9 mouse cellular contexts compared by ENCODE assay signal in the genomic region with DNA sequence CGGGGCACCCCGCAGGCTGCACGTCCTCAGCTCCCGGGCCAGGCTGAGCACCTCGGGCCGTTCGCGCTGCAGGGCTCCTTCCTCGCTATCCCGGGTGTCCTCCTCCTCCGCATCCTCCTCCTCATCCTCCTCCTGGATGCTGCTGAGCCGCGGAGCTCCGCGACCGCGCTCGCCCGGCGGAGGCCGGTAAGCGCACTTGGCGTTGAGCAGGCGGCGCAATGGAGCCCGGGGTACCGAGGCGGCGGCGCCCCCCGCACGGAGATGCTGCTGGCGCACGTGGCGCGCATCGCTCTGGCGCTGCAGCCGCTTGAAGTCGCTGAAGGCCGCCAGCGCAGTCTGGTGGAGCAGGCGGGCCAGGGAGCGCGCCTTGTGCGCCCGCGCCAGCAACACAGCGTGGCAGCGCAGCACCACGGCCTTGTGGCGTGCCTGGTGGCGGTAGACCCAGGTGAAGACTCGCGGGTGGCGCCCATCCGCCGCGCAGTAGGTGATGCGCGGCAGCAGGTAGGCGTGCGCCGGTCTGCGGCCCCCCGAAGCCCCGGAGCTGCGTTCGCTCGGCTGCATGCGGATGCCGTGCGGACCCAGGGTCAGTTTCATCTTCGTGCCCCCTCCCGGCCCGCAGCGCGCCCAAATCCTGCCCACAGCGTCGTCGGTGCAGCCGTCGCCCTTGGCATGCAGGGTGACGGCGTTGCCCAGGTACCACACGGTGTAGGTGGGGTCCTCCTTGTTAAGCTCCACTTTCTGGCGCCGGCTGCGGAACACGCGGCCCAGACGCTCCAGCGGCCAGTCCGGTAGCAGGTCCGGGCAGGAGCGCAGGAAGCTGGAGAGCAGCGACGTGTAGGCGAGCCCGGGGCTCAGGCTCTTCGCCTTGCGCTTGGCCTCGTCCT. TPM values are rescaled to one million over a fixed set of nuclear protein-coding genes. Genes with fewer than 3 reads are reported as not detected.
DNase-seq lines count a peak whose midpoint lies in the region; ATAC-seq and TF ChIP-seq lines count a peak whose summit lies in the region.
"Had no signal": no experiment of that assay in that cellular context is flagged by ENCODE, and none has a peak within 500 bp of the region (broad histone marks: within the 10 kb centered on the region; RNA-seq: fewer than 3 reads in every experiment).

No protein-coding gene starts in this region.

- no peak overlapping the region for H3K27ac ChIP-seq in gastrocnemius, adult 2 months
- H3K27ac ChIP-seq in ES-E14 (ENCODE audit: insufficient read depth, low read depth, low read length, poor library complexity, severe bottlenecking), result no peak overlapping the region
- H3K27ac ChIP-seq in forebrain, embryonic 11.5 days (ENCODE audit: low read depth, low read length), result no peak overlapping the region
- H3K27ac ChIP-seq in midbrain, postnatal 0 days (ENCODE audit: low read depth, low read length), result peak overlapping the region; percentile 57; the same call in 1 of the 2 replicates

- WGBS in forebrain, embryonic 11.5 days, result under 1% methylated on average over 98 of the region's 103 CpGs
- 2% methylated on average over 74 of the region's 103 CpGs for WGBS in midbrain, postnatal 0 days

- DNase-seq in gastrocnemius, adult 2 months, result no peak
- no peak for DNase-seq in gastrocnemius, postnatal 10 days
- DNase-seq in ES-E14 (ENCODE audit: low read depth, low spot score), result no peak
- no peak for DNase-seq in forebrain, embryonic 11.5 days (ENCODE audit: low spot score)
- DNase-seq in layer of hippocampus, adult 18-20 months (ENCODE audit: low spot score in 2 of 2), result peak; percentile 58 to 72
- DNase-seq in midbrain, postnatal 0 days (ENCODE audit: low spot score), result peak; percentile 47
- DNase-seq in urinary bladder, adult 2 months (ENCODE audit: low spot score), result no peak

- in situ Hi-C loops in ES-E14 (cut with MboI; ENCODE audit: low sequenced_read_pairs in 2 of 2, unreplicated experiment in 2 of 2), result no loop called here

- peak overlapping the region; percentile 45 for H3K4me2 ChIP-seq in forebrain, embryonic 11.5 days (ENCODE audit: low read depth, low read length, severe bottlenecking)
- H3K4me2 ChIP-seq in midbrain, postnatal 0 days (ENCODE audit: low read depth, low read length, poor library complexity, severe bottlenecking), result peak overlapping the region; percentile 86

- H3K4me1 ChIP-seq in ES-E14 (ENCODE audit: control insufficient read depth in 2 of 2, insufficient read depth in 2 of 2, low read length in 2 of 2, poor library complexity in 1 of 2), result no peaks in the 10 kb centered on the region
- peaks cover 10% of the 10 kb centered on the region for H3K4me1 ChIP-seq in forebrain, embryonic 11.5 days (replicated peaks; ENCODE audit: control insufficient read depth, insufficient read depth, low read length)
- no peaks in the 10 kb centered on the region; the same call in 1 of the 2 replicates for H3K4me1 ChIP-seq in midbrain, postnatal 0 days (ENCODE audit: insufficient read depth, low read length)

- no peak for TF ChIP-seq CTCF in gastrocnemius, adult 2 months (IDR thresholded peaks at IDR 0.05)
- 0 out of 2 replicates have a peak, but pooled peaks have one; percentile 7 for TF ChIP-seq CTCF in midbrain, postnatal 0 days (IDR thresholded peaks at IDR 0.05)

- no peak for ATAC-seq in forebrain, embryonic 11.5 days (replicated peaks; ENCODE audit: low FRiP score)
- peak; percentile 53 for ATAC-seq in midbrain, postnatal 0 days (ENCODE audit: low FRiP score)
- no peak for ATAC-seq in monocyte, adult 5-6 weeks (replicated peaks; ENCODE audit: insufficient number of reproducible peaks, low FRiP score, low TSS enrichment, poor library complexity, severe bottlenecking)

- H3K36me3 ChIP-seq in ES-E14 (ENCODE audit: control insufficient read depth, insufficient read depth, low read length, poor library complexity, severe bottlenecking), result no peaks in the 10 kb centered on the region
- no peaks in the 10 kb centered on the region for H3K36me3 ChIP-seq in forebrain, embryonic 11.5 days (ENCODE audit: control insufficient read depth, insufficient read depth, low read length)
- H3K36me3 ChIP-seq in midbrain, postnatal 0 days (ENCODE audit: insufficient read depth, low read length), result no peaks in the 10 kb centered on the region

- peaks cover 52% of the 10 kb centered on the region for H3K27me3 ChIP-seq in forebrain, embryonic 11.5 days (ENCODE audit: control insufficient read depth, insufficient read depth, low read length)
- H3K27me3 ChIP-seq in midbrain, postnatal 0 days (ENCODE audit: insufficient read depth, low read length), result peaks cover 35% of the 10 kb centered on the region

- peak overlapping the region; percentile 48 for H3K9ac ChIP-seq in ES-E14 (ENCODE audit: insufficient read depth, low read depth, low read length, poor library complexity, severe bottlenecking)
- H3K9ac ChIP-seq in forebrain, embryonic 11.5 days (ENCODE audit: low read length), result no peak overlapping the region
- H3K9ac ChIP-seq in midbrain, postnatal 0 days (replicated peaks; ENCODE audit: low read length, poor library complexity, severe bottlenecking), result peak overlapping the region; percentile 73

- no peaks in the 10 kb centered on the region for H3K9me3 ChIP-seq in ES-E14 (ENCODE audit: control insufficient read depth, insufficient read depth, low read depth, low read length)
- no peaks in the 10 kb centered on the region for H3K9me3 ChIP-seq in forebrain, embryonic 11.5 days (ENCODE audit: control insufficient read depth, low read length)
- no peaks in the 10 kb centered on the region for H3K9me3 ChIP-seq in midbrain, postnatal 0 days (ENCODE audit: low read length)

- intact Hi-C loops in gastrocnemius, adult 2 months (cut with DNase I), result no loop called here

- peak overlapping the region; percentile 63 for H3K4me3 ChIP-seq in gastrocnemius, adult 2 months
- peak overlapping the region; percentile 35 to 68; a peak in 3 of 4 replicates for H3K4me3 ChIP-seq in ES-E14 (ENCODE audit: insufficient read depth in 1 of 2, low read depth in 1 of 2, low read length in 2 of 2, poor library complexity in 1 of 2, severe bottlenecking in 1 of 2)
- H3K4me3 ChIP-seq in forebrain, embryonic 11.5 days (ENCODE audit: low read depth, low read length), result peak overlapping the region; percentile 24
- peak overlapping the region; percentile 60 for H3K4me3 ChIP-seq in midbrain, postnatal 0 days (ENCODE audit: low read depth, low read length)

TF ChIP-seq in ES-E14, 5 proteins besides CTCF, POLR2A, EP300 and RAD21:
- no peak for TF ChIP-seq ZNF384 (IDR thresholded peaks at IDR 0.05; ENCODE audit: low read depth, low read length)
- TF ChIP-seq CHD2 (IDR thresholded peaks at IDR 0.05; ENCODE audit: low read depth, low read length), result no peak
- no peak for TF ChIP-seq HCFC1 (IDR thresholded peaks at IDR 0.05; ENCODE audit: borderline replicate concordance, insufficient read depth, low read length)
- TF ChIP-seq ZC3H11A (IDR thresholded peaks at IDR 0.05; ENCODE audit: borderline replicate concordance, low read depth, low read length), result no peak
- no peak for TF ChIP-seq MAFK (IDR thresholded peaks at IDR 0.05; ENCODE audit: insufficient read depth, low read depth, low read length)
TF ChIP-seq in ES-E14: peak in this region for 0.

RNA-seq across cellular contexts. Expression of gene Fam43b, which starts 1.0 kb away (rescaled TPM):
- not detected for total RNA-seq in gastrocnemius, adult 2 months (2021)
- total RNA-seq in gastrocnemius, postnatal 10 days (2021), result under 1 TPM in 1 of 2 experiments, not detected in 1; 0.11 TPM
- total RNA-seq in ES-E14 (2012; rRNA removed), result 0.69 and 0.89 TPM in 2 replicates
- polyA plus RNA-seq in forebrain, embryonic 11.5 days (2014; fragmentation: Nextera tagmentation; extraction: Ambion mirVana), result not detected in 2 replicates
- 10 to 100 TPM; 31.8 to 34.3 TPM for total RNA-seq in layer of hippocampus, adult 18-20 months (2021)
- 18.7 and 24.0 TPM in 2 replicates for total RNA-seq in midbrain, postnatal 0 days (2014; rRNA removed)
- 20.1 and 21.6 TPM in 2 replicates for polyA plus RNA-seq in midbrain, postnatal 0 days (2015; fragmentation: Nextera tagmentation; extraction: Ambion mirVana)
- not detected in 3 replicates for total RNA-seq in monocyte, adult 5-6 weeks (2017)
- 0.04 TPM in 1 of 2 replicates, not detected in the other for polyA plus RNA-seq in urinary bladder, adult 2 months (2012; rRNA removed)
- total RNA-seq: CH12.LX had no signal

RNA-seq across cellular contexts. Expression of gene Cda, which starts 27.5 kb away (rescaled TPM):
- total RNA-seq in gastrocnemius, adult 2 months (2021), result 1 to 10 TPM in 1 of 2 experiments, under 1 TPM in 1; 0.56 to 1.2 TPM
- 1 to 10 TPM; 2.5 to 2.8 TPM for total RNA-seq in gastrocnemius, postnatal 10 days (2021)
- total RNA-seq in ES-E14 (2012; rRNA removed), result 1.9 and 3.1 TPM in 2 replicates
- polyA plus RNA-seq in forebrain, embryonic 11.5 days (2014; fragmentation: Nextera tagmentation; extraction: Ambion mirVana), result 1.9 and 2.2 TPM in 2 replicates
- 1 to 10 TPM; 1.7 to 2.4 TPM for total RNA-seq in layer of hippocampus, adult 18-20 months (2021)
- 9.1 and 9.6 TPM in 2 replicates for total RNA-seq in midbrain, postnatal 0 days (2014; rRNA removed)
- 9.2 and 12.2 TPM in 2 replicates for polyA plus RNA-seq in midbrain, postnatal 0 days (2015; fragmentation: Nextera tagmentation; extraction: Ambion mirVana)
- total RNA-seq in monocyte, adult 5-6 weeks (2017), result not detected in 3 replicates
- 3.3 and 4.1 TPM in 2 replicates for polyA plus RNA-seq in urinary bladder, adult 2 months (2012; rRNA removed)
- total RNA-seq: CH12.LX had no signal

RNA-seq across cellular contexts. Expression of gene Mul1, which starts 39.1 kb away (rescaled TPM):
- 10 to 100 TPM; 37.5 to 45.5 TPM for total RNA-seq in gastrocnemius, adult 2 months (2021)
- total RNA-seq in gastrocnemius, postnatal 10 days (2021), result 10 to 100 TPM; 32.3 to 35.7 TPM
- total RNA-seq in ES-E14 (2012; rRNA removed), result 58.4 and 62.3 TPM in 2 replicates
- polyA plus RNA-seq in forebrain, embryonic 11.5 days (2014; fragmentation: Nextera tagmentation; extraction: Ambion mirVana), result 18.6 and 21.1 TPM in 2 replicates
- total RNA-seq in layer of hippocampus, adult 18-20 months (2021), result 10 to 100 TPM; 67.3 to 68.5 TPM
- total RNA-seq in midbrain, postnatal 0 days (2014; rRNA removed), result 32.6 and 35.2 TPM in 2 replicates
- polyA plus RNA-seq in midbrain, postnatal 0 days (2015; fragmentation: Nextera tagmentation; extraction: Ambion mirVana), result 17.6 and 19.2 TPM in 2 replicates
- total RNA-seq in monocyte, adult 5-6 weeks (2017), result 10.8 to 12.0 TPM (median 11.9 TPM) in 3 replicates
- polyA plus RNA-seq in urinary bladder, adult 2 months (2012; rRNA removed), result 12.9 and 17.8 TPM in 2 replicates

RNA-seq across cellular contexts. Expression of gene Camk2n1, which starts 58.8 kb away (rescaled TPM):
- 1 to 10 TPM; 5.8 to 7.0 TPM for total RNA-seq in gastrocnemius, adult 2 months (2021)
- 1 to 10 TPM; 5.9 to 7.2 TPM for total RNA-seq in gastrocnemius, postnatal 10 days (2021)
- total RNA-seq in ES-E14 (2012; rRNA removed), result 1.2 and 1.4 TPM in 2 replicates
- 2.2 and 2.5 TPM in 2 replicates for polyA plus RNA-seq in forebrain, embryonic 11.5 days (2014; fragmentation: Nextera tagmentation; extraction: Ambion mirVana)
- total RNA-seq in layer of hippocampus, adult 18-20 months (2021), result 100 to 1,000 TPM; 405 to 413 TPM
- total RNA-seq in midbrain, postnatal 0 days (2014; rRNA removed), result 50.9 and 55.6 TPM in 2 replicates
- polyA plus RNA-seq in midbrain, postnatal 0 days (2015; fragmentation: Nextera tagmentation; extraction: Ambion mirVana), result 25.0 and 29.2 TPM in 2 replicates
- 10.8 to 19.2 TPM (median 11.3 TPM) in 3 replicates for total RNA-seq in monocyte, adult 5-6 weeks (2017)
- polyA plus RNA-seq in urinary bladder, adult 2 months (2012; rRNA removed), result 20.1 and 23.5 TPM in 2 replicates

Comparison
In these comparisons a context has a peak if more than half of its experiments do, and no peak if none do; other contexts are left out.
1. DNase-seq: peak in layer of hippocampus, adult 18-20 months (2 of 2) and midbrain, postnatal 0 days (single experiment); none in gastrocnemius, adult 2 months (single experiment), gastrocnemius, postnatal 10 days (single experiment), ES-E14 (single experiment), forebrain, embryonic 11.5 days (single experiment) and urinary bladder, adult 2 months (single experiment).
2. RNA of gene Fam43b, which starts 1.0 kb away (total RNA-seq): 31.8 to 34.3 TPM in layer of hippocampus, adult 18-20 months and 18.7 to 24.0 TPM in midbrain, postnatal 0 days; 0.69 to 0.89 TPM in ES-E14, 0.11 TPM in gastrocnemius, postnatal 10 days, not detected in gastrocnemius, adult 2 months and not detected in monocyte, adult 5-6 weeks; every median in the first group is over 10 times any median in the second.
3. Peak in every context shown above with its lines, with median percentiles within 50 percentile points of each other: H3K4me3 ChIP-seq.